Mouse (Mus musculus): ENCODE measurements around the gene Akirin1.

Akirin1 gene

GRCm38 (mm10) chr4:123750152-123750651, at the start of gene Akirin1:
Gene Akirin1, minus strand, starts transcription at chr4:123750345.
- peak; percentile 99 for DNase-seq

- DNase-seq, result no peak
Observed at GRCm38 (mm10) chr4:123797856-123798255, 47.7 kb upstream of the Akirin1 start.

DNA sequence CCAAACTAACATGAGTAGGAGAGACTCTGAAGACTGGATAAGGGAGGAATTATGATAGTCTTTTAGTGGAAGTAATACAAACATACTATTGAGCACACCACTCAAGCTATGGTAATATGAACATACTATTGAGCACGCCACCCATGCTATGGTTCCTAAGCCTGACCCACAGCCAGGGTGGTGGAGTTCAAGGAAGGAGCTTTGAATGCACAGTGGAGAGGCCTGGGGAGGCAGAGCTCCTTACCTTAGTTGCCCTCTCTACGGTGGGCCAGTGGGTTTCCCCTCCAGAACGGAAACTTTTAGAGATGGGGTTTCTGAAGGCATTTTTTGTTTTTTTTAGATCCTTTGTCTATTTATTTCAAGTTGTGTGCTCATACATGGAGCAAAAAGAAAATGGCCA, 47.3 kb upstream of the Akirin1 start:
- no peak for DNase-seq

GRCm38 (mm10) chr4:123795057-123795456, 44.9 kb upstream of the Akirin1 start:
- DNase-seq, result no peak

DNA sequence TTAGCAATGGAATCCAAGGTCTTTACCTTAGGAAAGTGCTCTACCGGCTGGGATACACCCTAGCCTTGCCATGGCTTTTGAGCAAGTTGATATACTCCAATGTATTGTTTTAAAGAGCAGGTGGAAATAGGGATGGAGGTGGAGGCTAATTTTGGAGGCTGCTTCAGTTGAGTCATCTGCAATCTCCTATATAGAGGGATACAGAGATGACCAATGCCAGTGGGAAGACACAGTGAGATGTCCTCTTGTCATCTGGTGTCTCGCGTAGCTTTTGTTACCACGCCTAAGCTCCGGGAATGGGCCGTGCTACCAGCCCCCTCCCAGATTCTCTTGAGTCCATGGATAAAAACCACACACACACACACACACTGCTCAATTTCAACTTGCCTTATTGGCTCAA, 43.0 kb upstream of the Akirin1 start:
- no peak for DNase-seq

- no peak for DNase-seq
Observed at GRCm38 (mm10) chr4:123792666-123793065, 42.5 kb upstream of the Akirin1 start.

GRCm38 (mm10) chr4:123787191-123787985, 37.2 kb upstream of the Akirin1 start, which contains the start of gene Rhbdl2:
Gene Rhbdl2, plus strand, starts transcription at chr4:123787874.
- DNase-seq, result peak; percentile 59

DNA sequence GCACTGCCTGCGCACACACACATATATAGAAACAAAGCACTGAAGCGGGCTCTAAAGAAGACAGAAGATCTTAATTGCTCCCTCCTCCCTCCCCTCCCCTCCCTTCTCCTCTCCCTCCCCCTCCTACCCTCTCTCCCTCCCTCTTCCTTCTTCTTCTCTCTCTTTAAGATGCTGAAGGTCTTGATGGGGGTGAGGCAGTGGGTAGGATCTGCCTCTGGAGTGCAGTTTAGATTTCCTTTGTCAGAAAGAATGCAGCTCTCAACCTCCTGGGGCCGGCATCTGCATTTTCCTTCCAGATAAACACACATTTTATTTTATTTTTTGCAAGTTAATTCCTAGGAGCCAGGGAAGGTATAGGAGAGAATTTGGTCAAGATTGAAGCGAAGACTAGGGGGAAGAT, 18.1 kb upstream of the Akirin1 start:
- DNase-seq, result no peak

- no peak for DNase-seq
Observed at GRCm38 (mm10) chr4:123767807-123768206, 17.7 kb upstream of the Akirin1 start.

DNA sequence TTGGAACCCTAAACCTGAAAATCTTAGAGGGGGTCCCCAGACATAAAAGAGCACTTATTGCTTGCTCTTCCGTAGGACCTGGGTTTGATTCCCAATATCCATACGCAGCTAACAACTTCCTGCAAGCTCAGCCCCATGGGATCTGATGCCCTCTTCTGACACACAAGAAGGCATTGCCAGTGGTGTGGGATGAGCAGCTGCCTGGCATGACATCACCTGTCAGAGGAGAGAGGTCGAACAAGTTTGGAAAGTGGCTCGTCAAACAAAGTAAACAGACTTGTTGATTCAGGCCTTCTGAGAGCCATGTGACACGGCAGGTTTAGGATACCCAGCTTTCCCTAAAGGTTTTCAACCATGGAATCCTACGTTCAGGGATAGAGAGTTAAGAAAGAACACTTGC, 14.9 kb upstream of the Akirin1 start:
- DNase-seq, result no peak

- peak; percentile 28 for DNase-seq
Observed at GRCm38 (mm10) chr4:123758306-123758705, 8.2 kb upstream of the Akirin1 start.

DNA sequence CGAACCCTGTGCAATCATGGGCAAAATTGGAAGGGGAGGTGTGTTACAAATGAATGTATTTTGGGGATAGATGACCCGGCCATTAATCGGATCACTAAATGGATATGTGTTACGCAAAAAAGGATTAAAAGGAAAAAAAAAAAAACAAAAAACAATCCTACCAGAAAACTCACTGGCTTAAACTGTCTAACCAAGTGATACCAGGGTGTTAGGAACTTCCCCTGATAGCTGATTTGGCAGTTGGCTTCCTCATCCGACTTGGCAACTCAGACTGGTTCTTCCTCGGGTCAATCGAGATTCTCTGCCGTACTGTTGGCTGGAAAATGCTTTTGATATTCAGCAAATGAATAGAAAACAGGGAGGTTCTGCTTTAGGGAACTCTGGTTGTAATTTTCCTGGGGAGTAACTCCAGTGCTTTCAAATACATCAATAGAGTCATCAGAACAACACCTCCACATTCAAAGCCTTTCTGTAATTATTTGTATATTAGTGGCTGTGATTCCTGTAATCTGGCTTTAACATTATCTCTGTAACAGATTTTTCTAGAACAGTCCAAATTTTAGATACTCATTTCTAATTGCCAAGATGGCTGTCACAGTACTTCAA, 665 bp upstream of the Akirin1 start:
- peak; percentile 20 for DNase-seq

- DNase-seq, result no peak
Observed at GRCm38 (mm10) chr4:123749484-123750130, 538 bp downstream of the Akirin1 start.

GRCm38 (mm10) chr4:123748726-123749415, 1.3 kb downstream of the Akirin1 start:
- DNase-seq, result no peak

GRCm38 (mm10) chr4:123745221-123745775, 4.8 kb downstream of the Akirin1 start:
- DNase-seq, result no peak

DNA sequence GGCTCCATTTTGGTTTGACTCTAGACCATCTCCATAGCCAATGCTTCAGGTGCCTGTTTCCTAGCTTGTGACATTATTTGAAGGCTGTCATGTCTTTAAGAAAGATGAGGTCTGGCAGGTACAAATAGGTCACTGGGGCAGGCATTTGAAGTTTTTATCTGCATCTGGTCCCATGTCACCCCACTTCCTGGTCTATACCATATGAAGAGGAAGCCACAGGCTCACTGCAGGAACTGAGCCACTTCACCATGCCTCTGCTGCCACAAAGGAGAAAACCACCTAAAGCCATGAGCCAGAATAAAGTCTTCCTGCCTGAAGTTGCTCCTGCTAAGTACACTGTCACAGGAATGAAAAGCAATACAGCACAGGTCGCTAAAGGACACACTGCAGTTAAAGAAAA, 7.3 kb downstream of the Akirin1 start:
- no peak for DNase-seq

DNA sequence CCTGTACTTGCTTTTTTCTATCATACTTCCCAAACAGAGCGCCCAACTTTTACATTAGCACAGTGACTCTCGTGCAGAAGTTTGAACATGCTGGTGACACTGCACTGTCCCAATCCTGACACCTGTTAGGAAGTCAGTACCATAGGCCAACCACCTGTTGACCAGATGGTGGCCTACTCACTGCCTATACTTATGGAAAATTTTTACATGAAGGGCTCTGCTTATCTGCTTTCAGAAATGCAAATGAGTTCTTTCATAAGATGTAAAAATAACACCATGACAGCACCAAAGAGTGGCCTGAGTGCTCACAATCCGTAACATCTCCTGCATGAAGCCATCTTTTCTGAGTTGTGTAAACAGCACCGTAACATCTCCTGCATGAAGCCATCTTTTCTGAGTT, 11.4 kb downstream of the Akirin1 start:
- no peak for DNase-seq

DNA sequence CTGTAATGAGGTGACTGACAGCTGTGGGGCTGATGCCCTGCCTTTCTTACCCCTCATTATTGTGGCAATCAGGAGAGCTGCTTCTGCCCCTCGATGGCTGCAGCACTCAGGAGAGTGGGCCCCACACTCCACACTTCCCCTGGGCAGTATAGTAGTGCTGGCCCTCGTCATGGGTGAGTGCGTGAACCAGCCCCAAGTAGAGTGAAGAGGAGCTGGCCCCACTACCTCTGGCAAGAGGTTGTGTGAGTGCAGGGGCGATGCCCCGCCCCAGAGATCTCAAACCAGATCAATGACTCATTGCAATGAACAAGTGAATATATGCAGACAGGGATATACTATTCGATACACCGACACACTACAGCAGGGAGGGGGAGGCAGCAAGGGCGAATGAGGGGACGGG, 16.6 kb downstream of the Akirin1 start:
- no peak for DNase-seq

DNA sequence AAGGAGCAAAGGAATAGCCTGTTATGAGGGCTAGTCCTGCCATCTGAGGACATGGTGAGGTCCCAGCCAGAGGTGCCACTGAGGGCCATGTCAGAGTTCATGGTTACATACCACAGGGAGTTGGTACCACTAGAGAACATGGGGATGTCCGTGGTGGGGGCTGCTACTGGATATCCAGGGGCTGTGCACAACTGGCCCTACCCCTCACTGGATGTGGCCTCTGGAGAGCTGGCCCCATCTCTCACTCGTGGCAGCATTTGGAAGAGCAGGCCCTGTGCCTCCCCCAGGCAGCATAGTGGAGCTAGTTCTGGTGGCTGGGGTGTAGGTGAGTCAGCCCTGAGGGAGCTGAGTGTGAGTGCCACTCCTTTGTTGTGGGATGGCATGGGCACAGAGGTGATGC, 17.2 kb downstream of the Akirin1 start:
- DNase-seq, result no peak

DNA sequence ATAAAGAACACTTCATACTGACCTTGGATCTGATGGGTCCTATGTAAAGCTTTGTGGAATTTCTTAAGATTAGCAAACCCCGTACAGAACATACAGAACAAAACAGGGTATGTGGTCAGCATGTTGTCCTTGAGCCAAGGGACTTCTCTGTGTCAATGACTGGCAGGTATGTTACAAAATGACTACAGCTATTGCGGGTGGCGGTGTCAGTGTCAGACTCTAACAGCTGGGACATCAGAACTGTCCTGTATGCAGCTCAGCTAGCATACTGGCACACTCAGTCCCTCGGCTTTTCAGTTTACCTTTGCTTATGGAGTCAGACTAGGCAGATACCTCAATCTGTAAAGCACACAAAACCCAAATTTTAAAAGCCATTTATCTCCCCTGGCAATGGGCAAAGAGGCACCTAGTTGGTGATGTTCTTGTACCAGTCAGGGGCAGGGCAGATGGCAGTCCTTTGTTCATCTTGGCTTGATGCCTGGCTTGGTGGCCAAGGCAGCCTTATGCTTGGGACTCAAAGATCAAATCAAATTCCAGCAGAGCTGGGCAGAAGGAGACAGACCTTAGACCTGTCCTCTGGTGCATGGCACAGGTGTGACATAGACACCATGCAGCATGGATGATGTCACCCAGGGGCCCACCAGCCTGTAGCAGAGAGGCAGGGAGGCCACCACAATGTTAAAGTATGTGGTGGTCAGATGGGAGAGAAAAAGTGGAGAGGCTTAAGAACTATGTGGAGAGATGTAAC, 17.8 kb downstream of the Akirin1 start:
- DNase-seq, result no peak

- DNase-seq, result no peak
Observed at GRCm38 (mm10) chr4:123721761-123722160, 28.4 kb downstream of the Akirin1 start.

GRCm38 (mm10) chr4:123718434-123718780, 31.7 kb downstream of the Akirin1 start:
- DNase-seq, result no peak

All from lung, postnatal 14 days (tissue).